Mouse (Mus musculus) limb, embryonic 12.5 days (tissue): ENCODE measurements around the gene Vmn2r40. TPM values are rescaled to one million over a fixed set of nuclear protein-coding genes. Genes with fewer than 3 reads are reported as not detected.
"Not testable (repeated sequence)": the region's sequence is repeated elsewhere in the genome, so short reads cannot be mapped to it uniquely, and the experiment has no call there.

Experiments
- ATAC-seq: fragments of 200-750 bp; cut with Nextera tagmentation; 2 replicates; pipeline ENCODE4 v1.8.0; 2017; ENCODE audit warnings: low read depth, moderate TSS enrichment; ENCODE audit not compliant: insufficient number of reproducible peaks, insufficient read depth, low FRiP score, low TSS enrichment
- H3K27ac ChIP-seq: fragments of 300-500 bp; sonication (generic); 2 replicates; pipeline ENCODE4 v1.5.1; 2016; ENCODE audit warnings: mild to moderate bottlenecking, moderate library complexity
- H3K27me3 ChIP-seq: fragments of 300-500 bp; sonication (generic); 2 replicates; pipeline ENCODE4 v1.6.1; 2016; ENCODE audit warnings: mild to moderate bottlenecking, moderate library complexity
- H3K36me3 ChIP-seq: fragments of 300-500 bp; sonication (generic); 2 replicates; pipeline ENCODE4 v1.6.1; 2016; ENCODE audit warnings: mild to moderate bottlenecking, moderate library complexity
- H3K4me1 ChIP-seq: fragments of 300-500 bp; sonication (generic); replicated peaks from 2 replicates; pipeline ENCODE4 v1.6.1; 2016
- H3K4me2 ChIP-seq: fragments of 300-500 bp; sonication (generic); 2 replicates; pipeline ENCODE4 v1.6.1; 2016; ENCODE audit warnings: mild to moderate bottlenecking, moderate library complexity
- H3K4me3 ChIP-seq: fragments of 300-500 bp; sonication (generic); replicated peaks from 2 replicates; pipeline ENCODE4 v1.5.1; 2016; ENCODE audit warnings: mild to moderate bottlenecking
- H3K9ac ChIP-seq: fragments of 300-500 bp; sonication (generic); replicated peaks from 2 replicates; pipeline ENCODE4 v1.6.1; 2016; ENCODE audit warnings: mild to moderate bottlenecking, moderate library complexity
- H3K9me3 ChIP-seq: fragments of 300-500 bp; sonication (generic); 2 replicates; pipeline ENCODE4 v1.6.1; 2016; ENCODE audit warnings: mild to moderate bottlenecking, moderate library complexity
- WGBS: fragments of 180-500 bp; shearing (Covaris S2); methylation state at CpG from one replicate; pipeline ENCODE4 v1.1.7; 2016; 5-methylcytosine and 5-hydroxymethylcytosine counted together
- polyA plus RNA-seq: library from polyadenylated mRNA; unstranded; fragments of >200 nt; fragmentation: Nextera tagmentation; extraction: Ambion mirVana; gene quantifications from 2 replicates; pipeline ENCODE4 v1.2.1, GENCODE M21; 2016

Gene Vmn2r40
- polyA plus RNA-seq = not detected in 2 replicates

DNA sequence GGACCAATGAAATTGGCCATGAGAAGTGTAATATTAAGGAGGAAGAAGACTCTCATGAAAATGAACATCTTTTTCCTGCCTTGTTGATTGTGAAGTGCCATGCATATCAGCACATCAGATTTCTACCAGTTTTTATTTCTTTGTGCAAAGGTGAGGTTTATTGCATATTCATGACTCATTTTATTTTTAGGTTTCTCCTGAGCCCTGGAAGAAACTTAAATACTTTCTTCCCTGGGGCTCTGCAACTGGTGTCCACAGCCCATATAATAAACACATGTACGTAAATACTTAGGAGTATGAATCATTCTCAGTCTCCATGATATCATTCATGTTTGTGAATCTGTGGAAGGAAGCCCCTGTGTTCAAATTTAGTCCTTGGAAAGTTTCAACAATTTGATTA is at the start of gene Vmn2r40:
Vmn2r40 (minus strand) TSS at position 101 of the 400 bp plus-strand sequence.
- H3K4me1 ChIP-seq = not testable (repeated sequence)
- no CpG with 5 or more reads among the region's 1 CpGs for WGBS

More for the DNA sequence above, at the start of gene Vmn2r40:
- H3K9me3 ChIP-seq, H3K36me3 ChIP-seq, H3K27me3 ChIP-seq, H3K4me3 ChIP-seq, ATAC-seq, H3K27ac ChIP-seq, H3K9ac ChIP-seq, H3K4me2 ChIP-seq: not testable (repeated sequence)

Other genes starting within 250 kb of the Vmn2r40 start
- not detected in 2 replicates for gene Vmn2r39, start 99.4 kb upstream of the Vmn2r40 start, polyA plus RNA-seq
- not detected in 2 replicates for gene Vmn2r38, start 166.4 kb upstream of the Vmn2r40 start, polyA plus RNA-seq